Mouse (Mus musculus) ES-Bruce4 (cell line): ENCODE measurements around the gene Vmn1r16. TPM values are rescaled to one million over a fixed set of nuclear protein-coding genes. Genes with fewer than 3 reads are reported as not detected.
"Not testable (repeated sequence)": the region's sequence is repeated elsewhere in the genome, so short reads cannot be mapped to it uniquely, and the experiment has no call there.

ENCODE experiments used
- H3K27ac ChIP-seq: 2 replicates; pipeline ENCODE4 v1.5.1; 2012; ENCODE audit warnings: low read length, inconsistent platforms; ENCODE audit not compliant: insufficient read depth
- H3K27me3 ChIP-seq: 2 replicates; pipeline ENCODE4 v1.6.1; 2012; ENCODE audit warnings: mild to moderate bottlenecking, low read length, inconsistent platforms; ENCODE audit not compliant: control insufficient read depth, poor library complexity, insufficient read depth, severe bottlenecking
- H3K36me3 ChIP-seq: 2 replicates; pipeline ENCODE4 v1.6.1; 2012; ENCODE audit warnings: inconsistent platforms, mild to moderate bottlenecking, low read length, moderate library complexity; ENCODE audit not compliant: control insufficient read depth, poor library complexity, insufficient read depth, severe bottlenecking
- H3K4me1 ChIP-seq: one replicate; pipeline ENCODE4 v1.8.1; 2011; ENCODE audit warnings: low read length; ENCODE audit not compliant: control insufficient read depth, insufficient read depth
- H3K4me3 ChIP-seq: 2 replicates; pipeline ENCODE4 v1.5.1; 2011; ENCODE audit warnings: low read depth, mild to moderate bottlenecking, low read length
- H3K9ac ChIP-seq: 2 replicates; pipeline ENCODE4 v1.6.1; 2012; ENCODE audit warnings: low read depth, mild to moderate bottlenecking, inconsistent platforms; ENCODE audit not compliant: poor library complexity, severe bottlenecking
- H3K9me3 ChIP-seq: replicated peaks from 2 replicates; pipeline ENCODE4 v1.6.1; 2012; ENCODE audit warnings: mild to moderate bottlenecking, low read length, inconsistent platforms; ENCODE audit not compliant: control insufficient read depth, poor library complexity, insufficient read depth, severe bottlenecking
- CTCF ChIP-seq: IDR thresholded peaks from one replicate; pipeline ENCODE4 v1.8.1; 2011; ENCODE audit warnings: low read depth, low read length
- EP300 ChIP-seq: IDR thresholded peaks from 2 replicates; pipeline ENCODE4 v1.6.1; 2011; ENCODE audit warnings: low read depth, low read length; ENCODE audit not compliant: insufficient read depth
- POLR2A ChIP-seq: IDR thresholded peaks from one replicate; pipeline ENCODE4 v1.8.1; 2011; ENCODE audit warnings: low read length; ENCODE audit not compliant: insufficient read depth
- polyA plus RNA-seq: library from polyadenylated mRNA; stranded (reverse); fragments of >200 nt; gene quantifications from 2 replicates; pipeline ENCODE4 v1.2.4, GENCODE M21; 2011; ENCODE audit warnings: low read depth; ENCODE audit not compliant: missing spikeins, insufficient read depth, insufficient read length

Vmn1r16 gene
- polyA plus RNA-seq = not detected in 2 replicates

- peaks cover 7% of the 10 kb centered on the region; the same call in 1 of the 2 replicates for H3K9me3 ChIP-seq
- H3K4me1 ChIP-seq = no peaks in the 10 kb centered on the region
Measured at GRCm38 (mm10) chr6:57329394-57329793, at the start of gene Vmn1r16. Vmn1r16 (minus strand) TSS chr6:57329494.

DNA sequence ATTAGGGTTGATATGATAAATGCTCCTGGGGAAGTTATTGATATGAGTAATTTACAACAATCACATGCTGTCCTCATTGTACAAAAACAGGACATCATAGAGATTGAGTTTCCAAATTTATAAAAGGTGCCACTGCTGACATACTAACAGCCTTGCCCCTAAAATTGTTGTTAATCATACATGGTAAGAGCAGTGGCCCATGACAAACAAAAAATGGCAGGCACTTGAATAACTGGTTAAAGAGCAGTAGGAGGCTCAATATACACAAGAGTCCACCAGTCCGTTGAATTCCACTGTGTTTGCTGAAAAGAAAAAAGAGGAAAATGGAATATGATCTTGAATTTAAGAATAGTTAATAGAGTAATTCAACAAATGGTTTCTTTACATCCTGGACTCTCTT, 38.2 kb upstream of the Vmn1r16 start:
- TF ChIP-seq POLR2A (no peak), EP300 (no peak), CTCF (no peak)
- no peaks in the 10 kb centered on the region for H3K4me1 ChIP-seq
- H3K27me3 ChIP-seq = no peaks in the 10 kb centered on the region
- no peak overlapping the region for H3K9ac ChIP-seq
- H3K27ac ChIP-seq = no peak overlapping the region
- H3K9me3 ChIP-seq = no peaks in the 10 kb centered on the region
- no peak overlapping the region for H3K4me3 ChIP-seq
- H3K36me3 ChIP-seq = no peaks in the 10 kb centered on the region

More at GRCm38 (mm10) chr6:57329394-57329793, at the start of gene Vmn1r16:
- Histone ChIP-seq H3K27me3 (no peaks in the 10 kb centered on the region), H3K36me3 (no peaks in the 10 kb centered on the region), H3K27ac (no peak within 1 kb of the TSS), H3K4me3 (no peak within 1 kb of the TSS), H3K9ac (no peak within 1 kb of the TSS)
- TF ChIP-seq EP300 (no peak), CTCF (no peak)

GRCm38 (mm10) chr6:57365866-57366265, 36.6 kb upstream of the Vmn1r16 start:
- not testable (repeated sequence) for H3K4me3 ChIP-seq, H3K9ac ChIP-seq, H3K4me1 ChIP-seq, H3K36me3 ChIP-seq, H3K9me3 ChIP-seq, H3K27me3 ChIP-seq, H3K27ac ChIP-seq

GRCm38 (mm10) chr6:57363627-57364026, 34.3 kb upstream of the Vmn1r16 start, which contains the start of gene Vmn1r17:
Vmn1r17 (minus strand) TSS chr6:57363727.
- TF ChIP-seq POLR2A (no peak), EP300 (no peak), CTCF (no peak)
- Histone ChIP-seq H3K9me3 (no peaks in the 10 kb centered on the region), H3K4me3 (no peak within 1 kb of the TSS), H3K27ac (no peak within 1 kb of the TSS), H3K36me3 (no peaks in the 10 kb centered on the region), H3K27me3 (no peaks in the 10 kb centered on the region), H3K9ac (no peak within 1 kb of the TSS), H3K4me1 (no peaks in the 10 kb centered on the region)

DNA sequence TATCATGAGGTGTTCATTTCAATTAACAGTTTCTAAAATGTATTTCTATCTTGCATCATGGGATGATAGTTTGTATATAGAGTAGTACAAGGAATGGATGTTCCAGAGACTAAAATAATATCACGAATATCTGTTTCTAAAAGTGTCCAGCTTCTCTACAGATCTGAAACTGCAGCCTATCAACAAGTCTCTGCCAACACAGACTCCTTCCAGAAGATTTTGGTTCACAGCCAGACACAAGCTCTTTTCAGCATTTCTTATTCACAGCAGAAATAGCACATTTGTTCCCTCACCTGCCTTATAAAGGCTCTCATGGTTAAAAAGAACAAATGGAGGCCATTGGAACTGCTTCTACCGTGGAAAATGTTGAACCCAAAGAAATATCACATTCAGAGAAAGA, 27.6 kb upstream of the Vmn1r16 start:
- TF ChIP-seq CTCF (no peak), POLR2A (no peak), EP300 (no peak)
- no peaks in the 10 kb centered on the region for H3K27me3 ChIP-seq
- H3K36me3 ChIP-seq = no peaks in the 10 kb centered on the region
- no peaks in the 10 kb centered on the region for H3K9me3 ChIP-seq
- no peaks in the 10 kb centered on the region for H3K4me1 ChIP-seq
- no peak overlapping the region for H3K9ac ChIP-seq
- H3K27ac ChIP-seq = no peak overlapping the region
- no peak overlapping the region for H3K4me3 ChIP-seq

DNA sequence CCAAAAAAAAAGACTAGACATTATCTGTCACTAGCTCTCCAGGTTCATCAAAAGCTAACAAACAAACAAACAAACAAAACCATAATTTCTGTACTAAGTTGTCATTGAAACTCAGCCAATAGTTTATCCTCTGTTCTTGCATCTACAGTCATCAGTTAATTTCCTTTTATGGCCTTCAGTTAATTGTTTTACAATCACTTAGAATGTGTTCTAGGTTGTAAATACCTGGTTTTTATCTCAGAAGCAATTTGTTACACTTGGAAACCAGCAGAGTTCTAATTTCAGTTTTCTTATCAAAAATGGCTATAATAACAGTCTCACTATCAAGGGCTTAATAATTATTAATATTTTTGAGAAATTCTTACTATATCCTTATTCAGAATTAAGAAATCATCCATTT, 3.1 kb downstream of the Vmn1r16 start:
- Histone ChIP-seq H3K27ac (no peak overlapping the region), H3K9me3 (no peaks in the 10 kb centered on the region), H3K27me3 (no peaks in the 10 kb centered on the region), H3K4me1 (no peaks in the 10 kb centered on the region), H3K36me3 (no peaks in the 10 kb centered on the region), H3K9ac (no peak overlapping the region), H3K4me3 (no peak overlapping the region)
- no peak for TF ChIP-seq POLR2A
